In genomic region chr17:48057382-48057781, GRCm38 (mm10) we compare ENCODE assay signal across 13 mouse cellular contexts. TPM values are rescaled to one million over a fixed set of nuclear protein-coding genes. Genes with fewer than 3 reads are reported as not detected.
A peak's percentile ranks its signal among the peaks of the same experiment; 100 is the strongest.
DNase-seq lines count a peak whose midpoint lies in the region; ATAC-seq and TF ChIP-seq lines count a peak whose summit lies in the region.
"Had no signal": no experiment of that assay in that cellular context is flagged by ENCODE, and none has a peak within 500 bp of the region (broad histone marks: within the 10 kb centered on the region; RNA-seq: fewer than 3 reads in every experiment).

No protein-coding gene starts in this region.

- peaks cover 8% of the 10 kb centered on the region; the same call in 1 of the 2 replicates for H3K4me1 ChIP-seq in heart, embryonic 11.5 days (ENCODE audit: control insufficient read depth, insufficient read depth, low read length)
- peaks cover 12% of the 10 kb centered on the region for H3K4me1 ChIP-seq in limb, embryonic 11.5 days (ENCODE audit: control insufficient read depth, insufficient read depth, low read length)
- H3K4me1 ChIP-seq in stomach, postnatal 0 days (replicated peaks; ENCODE audit: control insufficient read depth, insufficient read depth): no peaks in the 10 kb centered on the region
- H3K4me1 ChIP-seq: liver, embryonic 13.5 days had no signal

- WGBS in heart, embryonic 11.5 days (ENCODE audit: insufficient replicate concordance): 2% methylated on average over 12 of the region's 12 CpGs
- 2% methylated on average over 12 of the region's 12 CpGs for WGBS in limb, embryonic 11.5 days
- 17% methylated on average over 12 of the region's 12 CpGs for WGBS in stomach, postnatal 0 days

- ATAC-seq in heart, embryonic 11.5 days (replicated peaks; ENCODE audit: insufficient number of reproducible peaks, low FRiP score, low TSS enrichment): no peak
- no peak for ATAC-seq in limb, embryonic 11.5 days (ENCODE audit: insufficient number of reproducible peaks, low FRiP score, low TSS enrichment, low read depth)
- no peak for ATAC-seq in stomach, postnatal 0 days (ENCODE audit: low FRiP score, low TSS enrichment)
- no peak for ATAC-seq in megakaryocyte progenitor cell, adult 5-6 weeks (replicated peaks; ENCODE audit: poor library complexity)

- H3K36me3 ChIP-seq in heart, embryonic 11.5 days (ENCODE audit: control insufficient read depth, insufficient read depth, low read length): no peaks in the 10 kb centered on the region
- no peaks in the 10 kb centered on the region for H3K36me3 ChIP-seq in limb, embryonic 11.5 days (ENCODE audit: control insufficient read depth, insufficient read depth, low read length)
- H3K36me3 ChIP-seq in stomach, postnatal 0 days (ENCODE audit: control insufficient read depth, insufficient read depth, low read length): no peaks in the 10 kb centered on the region
- H3K36me3 ChIP-seq: liver, embryonic 13.5 days had no signal

- peak overlapping the region; percentile 37 for H3K4me2 ChIP-seq in heart, embryonic 11.5 days
- H3K4me2 ChIP-seq in limb, embryonic 11.5 days (ENCODE audit: low read depth, severe bottlenecking): peak overlapping the region; percentile 39; the same call in 1 of the 2 replicates
- no peak overlapping the region for H3K4me2 ChIP-seq in stomach, postnatal 0 days (replicated peaks; ENCODE audit: low read depth)
- H3K4me2 ChIP-seq: liver, embryonic 13.5 days had no signal

- H3K9me3 ChIP-seq in heart, embryonic 11.5 days (replicated peaks; ENCODE audit: control insufficient read depth, low read length): no peaks in the 10 kb centered on the region
- no peaks in the 10 kb centered on the region for H3K9me3 ChIP-seq in limb, embryonic 11.5 days (ENCODE audit: control insufficient read depth, low read length)
- H3K9me3 ChIP-seq in stomach, postnatal 0 days (ENCODE audit: control insufficient read depth, low read length): no peaks in the 10 kb centered on the region
- H3K9me3 ChIP-seq: liver, embryonic 13.5 days had no signal

- intact Hi-C loops in left cerebral cortex, postnatal 4 days (cut with DNase I): no loop called here
- intact Hi-C loops in left cerebral cortex, postnatal 36 days (cut with DNase I): no loop called here

- H3K27me3 ChIP-seq in heart, embryonic 11.5 days (ENCODE audit: control insufficient read depth, insufficient read depth, low read length): peaks cover 30% of the 10 kb centered on the region
- peaks cover 23% of the 10 kb centered on the region for H3K27me3 ChIP-seq in limb, embryonic 11.5 days (ENCODE audit: control insufficient read depth, insufficient read depth, low read length)
- H3K27me3 ChIP-seq in stomach, postnatal 0 days (ENCODE audit: control insufficient read depth, insufficient read depth, low read length): no peaks in the 10 kb centered on the region; the same call in 1 of the 2 replicates

- TF ChIP-seq EP300 in stomach, postnatal 0 days (optimal IDR thresholded peaks at IDR 0.05): no peak

- no peak overlapping the region for H3K27ac ChIP-seq in heart, embryonic 11.5 days (ENCODE audit: low read depth, low read length)
- H3K27ac ChIP-seq in limb, embryonic 11.5 days (replicated peaks; ENCODE audit: low read depth, low read length): no peak overlapping the region
- no peak overlapping the region for H3K27ac ChIP-seq in stomach, postnatal 0 days (replicated peaks)
- H3K27ac ChIP-seq: layer of hippocampus, adult 2 months; liver, embryonic 13.5 days had no signal

- no peak for TF ChIP-seq CTCF in stomach, postnatal 0 days (IDR thresholded peaks at IDR 0.05; ENCODE audit: low read depth)

- DNase-seq in left cerebral cortex, postnatal 4 days: peak; percentile 27
- no peak for DNase-seq in left cerebral cortex, postnatal 36 days (ENCODE audit: low spot score in 2 of 2)
- peak; percentile 39 for DNase-seq in limb, embryonic 11.5 days (ENCODE audit: low spot score)
- no peak for DNase-seq in stomach, postnatal 0 days (ENCODE audit: low spot score)
- DNase-seq in cerebellum, adult 11-12 months: no peak
- no peak for DNase-seq in kidney, postnatal 25 days
- DNase-seq: liver, embryonic 13.5 days had no signal

- no peak overlapping the region for H3K9ac ChIP-seq in heart, embryonic 11.5 days (ENCODE audit: low read depth, low read length)
- 0 out of 2 replicates have a peak overlapping the region, but pooled peaks have one; percentile 17 for H3K9ac ChIP-seq in limb, embryonic 11.5 days (ENCODE audit: low read length)
- H3K9ac ChIP-seq in stomach, postnatal 0 days (ENCODE audit: low read length): 0 out of 2 replicates have a peak overlapping the region, but pooled peaks have one; percentile 4
- H3K9ac ChIP-seq: liver, embryonic 13.5 days had no signal

- 0 out of 2 replicates have a peak overlapping the region, but pooled peaks have one; percentile 2 for H3K4me3 ChIP-seq in heart, embryonic 11.5 days (ENCODE audit: low read depth, low read length)
- no peak overlapping the region for H3K4me3 ChIP-seq in limb, embryonic 11.5 days (ENCODE audit: low read depth, low read length)
- H3K4me3 ChIP-seq in stomach, postnatal 0 days (ENCODE audit: low read depth, low read length): no peak overlapping the region
- H3K4me3 ChIP-seq: layer of hippocampus, adult 2 months; liver, embryonic 13.5 days; myocyte had no signal

RNA-seq across cellular contexts. Expression of gene 1700122O11Rik, which starts 19.3 kb away (rescaled TPM):
- total RNA-seq in left cerebral cortex, postnatal 4 days (2021): not detected
- not detected for total RNA-seq in left cerebral cortex, postnatal 36 days (2021)
- polyA plus RNA-seq in heart, embryonic 11.5 days (2014; fragmentation: Nextera tagmentation; extraction: Ambion mirVana): not detected in 2 replicates
- not detected in 2 replicates for polyA plus RNA-seq in limb, embryonic 11.5 days (2014; fragmentation: Nextera tagmentation; extraction: Ambion mirVana)
- not detected in 2 replicates for polyA plus RNA-seq in stomach, postnatal 0 days (2015; fragmentation: Nextera tagmentation; extraction: Ambion mirVana)
- not detected in 2 replicates for total RNA-seq in megakaryocyte progenitor cell, adult 5-6 weeks (2015)
- not detected in 2 replicates for total RNA-seq in megakaryocyte progenitor cell, adult 5-6 weeks (2017)
- total RNA-seq: layer of hippocampus, adult 2 months had no signal
- polyA plus RNA-seq: gonadal fat pad, adult 2 months; liver, embryonic 13.5 days; myocyte; stomach, embryonic 14.5 days had no signal

RNA-seq across cellular contexts. Expression of gene 1700067P10Rik, which starts 31.7 kb away (rescaled TPM):
- not detected for total RNA-seq in left cerebral cortex, postnatal 4 days (2021)
- total RNA-seq in left cerebral cortex, postnatal 36 days (2021): not detected
- not detected in 2 replicates for polyA plus RNA-seq in heart, embryonic 11.5 days (2014; fragmentation: Nextera tagmentation; extraction: Ambion mirVana)
- not detected in 2 replicates for polyA plus RNA-seq in limb, embryonic 11.5 days (2014; fragmentation: Nextera tagmentation; extraction: Ambion mirVana)
- not detected in 2 replicates for polyA plus RNA-seq in stomach, postnatal 0 days (2015; fragmentation: Nextera tagmentation; extraction: Ambion mirVana)
- not detected in 2 replicates for total RNA-seq in megakaryocyte progenitor cell, adult 5-6 weeks (2015)
- not detected in 2 replicates for total RNA-seq in megakaryocyte progenitor cell, adult 5-6 weeks (2017)
- total RNA-seq: layer of hippocampus, adult 2 months had no signal
- polyA plus RNA-seq: liver, embryonic 13.5 days; myocyte; stomach, embryonic 14.5 days had no signal

Comparison
In these comparisons a context has a peak if more than half of its experiments do, and no peak if none do; other contexts are left out.
1. DNase-seq: peak in left cerebral cortex, postnatal 4 days (single experiment) and limb, embryonic 11.5 days (single experiment); none in left cerebral cortex, postnatal 36 days (0 of 2), stomach, postnatal 0 days (single experiment), cerebellum, adult 11-12 months (single experiment) and kidney, postnatal 25 days (0 of 2).